In the genomic region with DNA sequence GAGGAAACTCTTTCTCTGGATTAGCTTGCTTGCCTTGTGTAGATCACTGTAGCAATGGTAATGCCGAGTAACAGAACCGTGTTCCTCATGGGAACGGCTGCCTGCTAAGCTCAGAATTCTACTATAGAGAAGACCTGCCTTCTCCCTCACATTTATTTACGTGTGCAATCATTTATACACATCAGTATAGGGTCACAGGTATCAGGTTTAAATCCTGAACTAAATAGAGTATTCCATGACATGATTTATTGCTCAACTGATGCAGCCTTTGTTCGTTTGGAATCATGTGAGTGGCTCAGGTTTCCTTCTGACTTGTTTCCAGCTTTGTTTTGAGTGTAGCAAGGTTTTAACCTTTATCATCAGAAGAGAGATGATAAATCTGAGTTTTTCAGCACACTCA, we compare ENCODE assay signal across 13 mouse cellular contexts.
"Had no signal": no experiment of that assay in that cellular context is flagged by ENCODE, and none has a peak within 500 bp of the region (broad histone marks: within the 10 kb centered on the region; RNA-seq: fewer than 3 reads in every experiment).

No protein-coding gene starts in this region.

- H3K27me3 ChIP-seq: midbrain, embryonic 13.5 days; midbrain, embryonic 15.5 days; neural tube, embryonic 12.5 days; stomach, embryonic 15.5 days had no signal

- H3K4me1 ChIP-seq: midbrain, embryonic 13.5 days; midbrain, embryonic 15.5 days; neural tube, embryonic 12.5 days; stomach, embryonic 15.5 days had no signal

- H3K27ac ChIP-seq: midbrain, embryonic 13.5 days; midbrain, embryonic 15.5 days; neural tube, embryonic 12.5 days; stomach, embryonic 15.5 days; stomach, postnatal 0 days had no signal

- ATAC-seq: midbrain, embryonic 13.5 days; midbrain, embryonic 15.5 days had no signal

- H3K9me3 ChIP-seq: midbrain, embryonic 13.5 days; midbrain, embryonic 15.5 days; neural tube, embryonic 12.5 days; stomach, embryonic 15.5 days had no signal

- H3K4me3 ChIP-seq: midbrain, embryonic 13.5 days; midbrain, embryonic 15.5 days; neural tube, embryonic 12.5 days; stomach, embryonic 15.5 days had no signal

- H3K9ac ChIP-seq: lung, embryonic 14.5 days; midbrain, embryonic 13.5 days; midbrain, embryonic 15.5 days; neural tube, embryonic 12.5 days; stomach, embryonic 15.5 days had no signal

- H3K36me3 ChIP-seq: midbrain, embryonic 13.5 days; midbrain, embryonic 15.5 days; neural tube, embryonic 12.5 days; stomach, embryonic 15.5 days had no signal

- H3K4me2 ChIP-seq: lung, embryonic 14.5 days; midbrain, embryonic 11.5 days; midbrain, embryonic 13.5 days; midbrain, embryonic 15.5 days; neural tube, embryonic 12.5 days; stomach, embryonic 15.5 days had no signal

- DNase-seq: lung, adult 18-20 months; lung, embryonic 14.5 days; lung, postnatal 10 days; lung, postnatal 4 days; right cerebral cortex, postnatal 14 days; thymus, postnatal 14 days; thymus, postnatal 36 days had no signal
